Mouse (Mus musculus): ENCODE measurements around the gene A830031A19Rik.

The A830031A19Rik gene

GRCm38 (mm10) chr11:24008976-24009375, 65.9 kb downstream of the A830031A19Rik start:
- DNase-seq (ENCODE audit: low spot score) = no peak

- no peak for DNase-seq (ENCODE audit: low spot score)
Measured at GRCm38 (mm10) chr11:24008244-24008643, 66.6 kb downstream of the A830031A19Rik start.

GRCm38 (mm10) chr11:24005445-24006156, 69.3 kb downstream of the A830031A19Rik start:
- DNase-seq (ENCODE audit: low spot score) = no peak

GRCm38 (mm10) chr11:24000675-24001074, 74.2 kb downstream of the A830031A19Rik start:
- no peak for DNase-seq (ENCODE audit: low spot score)

Measured in MN1 (cell line).